Mouse (Mus musculus) urinary bladder, postnatal 25 days (tissue): Measurements from ENCODE around the gene Ift57.

Experiments used
- DNase-seq: peaks from one replicate; pipeline ENCODE4 v3.0.0; 2022; ENCODE audit warnings: low spot score

Ift57 gene

GRCm38 (mm10) chr16:49753318-49753717 is 54.3 kb downstream of the Ift57 start:
- DNase-seq: no peak

- no peak for DNase-seq
Measured at GRCm38 (mm10) chr16:49760517-49761203, 61.6 kb downstream of the Ift57 start.

- DNase-seq: no peak
Measured at GRCm38 (mm10) chr16:49761981-49762380, 62.9 kb downstream of the Ift57 start.

- no peak for DNase-seq
Measured at GRCm38 (mm10) chr16:49766326-49766725, 67.3 kb downstream of the Ift57 start.

- DNase-seq: no peak
Measured at GRCm38 (mm10) chr16:49768491-49769031, 69.5 kb downstream of the Ift57 start.

GRCm38 (mm10) chr16:49769831-49770261 is 70.8 kb downstream of the Ift57 start:
- DNase-seq: no peak

DNA sequence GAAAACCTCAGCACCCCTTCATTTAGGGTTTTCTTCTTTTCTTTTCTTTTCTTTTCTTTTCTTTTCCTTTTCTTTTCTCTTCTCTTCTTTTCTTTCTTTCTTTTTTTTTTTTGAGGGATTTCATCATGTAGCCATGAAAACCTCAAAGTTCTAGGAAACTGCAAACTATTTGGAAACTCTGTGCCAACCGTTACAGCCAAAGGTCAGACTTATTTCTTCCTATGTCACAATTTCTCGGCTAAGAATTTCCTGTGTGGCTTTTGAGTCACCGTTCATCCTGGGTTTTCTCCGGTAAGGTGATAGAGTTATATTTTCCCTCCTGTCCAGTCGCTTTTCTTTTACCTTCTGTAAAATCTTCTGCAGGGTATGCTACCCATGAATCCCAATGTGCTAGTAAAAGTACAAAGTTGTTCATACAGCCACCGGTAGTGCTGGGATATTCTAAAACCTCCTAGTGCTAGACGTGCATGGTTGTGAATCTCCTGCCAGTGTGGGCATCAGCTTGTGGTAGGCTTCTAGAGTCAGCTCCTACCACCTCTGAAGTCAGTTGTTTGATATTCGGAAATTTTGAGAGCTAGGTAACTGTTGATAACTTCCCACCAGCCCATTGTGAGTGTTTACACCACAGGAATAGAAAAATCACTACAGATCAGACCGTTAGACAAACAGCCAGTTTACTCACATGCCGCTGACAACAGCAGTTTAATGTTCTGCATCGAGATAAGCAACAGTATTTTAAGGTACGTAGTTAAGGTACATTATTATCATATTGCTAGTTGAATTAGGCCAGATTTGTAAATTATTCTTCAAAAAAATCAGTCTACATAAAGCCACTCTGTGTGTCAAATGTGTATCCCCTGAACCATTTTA is 71.5 kb downstream of the Ift57 start:
- DNase-seq: no peak

DNA sequence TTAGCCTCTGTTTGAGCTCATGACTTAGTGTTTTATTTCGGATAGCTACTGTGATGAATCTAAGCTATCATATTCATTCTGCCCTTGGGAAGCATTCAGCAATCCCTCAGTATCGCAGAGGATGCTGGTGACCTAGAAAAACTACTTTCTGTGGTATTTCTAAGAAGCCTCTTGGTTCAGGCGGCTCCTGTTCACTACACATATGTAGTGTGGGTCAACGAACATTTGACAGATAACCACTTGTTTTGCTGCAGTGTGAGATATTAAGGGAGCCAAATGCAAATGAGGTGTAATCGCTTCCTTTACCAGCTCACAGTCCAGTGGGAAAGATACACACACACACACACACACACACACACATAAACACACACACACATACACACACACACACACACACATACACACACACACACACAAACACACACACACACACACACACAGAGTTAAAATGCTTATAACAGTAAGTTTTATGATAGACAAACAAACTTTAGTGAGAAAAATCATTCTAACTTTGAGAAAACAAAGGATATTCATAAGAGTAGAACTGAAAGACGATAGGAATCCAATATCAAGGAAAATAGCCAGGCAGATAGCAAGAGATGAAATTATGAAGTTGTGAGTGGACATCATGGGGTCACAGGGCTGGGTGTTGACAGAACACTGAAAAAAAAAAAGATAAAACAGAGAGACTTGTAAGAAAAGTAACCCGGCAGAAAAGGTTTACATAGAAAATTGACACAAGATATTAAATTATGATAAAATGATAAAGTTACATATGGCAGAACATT is 72.8 kb downstream of the Ift57 start:
- DNase-seq: no peak

GRCm38 (mm10) chr16:49772576-49772975 is 73.5 kb downstream of the Ift57 start:
- no peak for DNase-seq

DNA sequence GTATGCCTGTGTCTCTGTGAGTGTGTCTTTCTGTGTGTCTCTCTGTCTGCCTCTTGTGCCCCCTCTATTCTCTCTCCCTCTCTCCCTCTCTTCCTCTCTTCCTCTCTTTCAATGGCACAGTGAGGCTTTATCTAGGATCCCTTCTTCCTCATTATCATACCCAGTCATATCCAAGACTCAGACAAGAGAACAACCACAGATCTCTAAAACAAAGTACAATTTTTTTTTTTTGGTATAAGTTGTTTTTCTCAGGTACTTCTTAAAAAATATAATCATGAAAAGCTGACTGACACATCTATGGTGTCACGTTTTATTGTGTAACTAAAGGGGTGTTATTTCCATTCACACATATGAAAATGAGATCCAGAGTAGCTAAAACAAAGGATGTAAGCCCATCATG is 74.0 kb downstream of the Ift57 start:
- DNase-seq: no peak

- no peak for DNase-seq
Measured at GRCm38 (mm10) chr16:49774059-49775001, 75.3 kb downstream of the Ift57 start.

- DNase-seq: no peak
Measured at GRCm38 (mm10) chr16:49775002-49775966, 76.3 kb downstream of the Ift57 start.

DNA sequence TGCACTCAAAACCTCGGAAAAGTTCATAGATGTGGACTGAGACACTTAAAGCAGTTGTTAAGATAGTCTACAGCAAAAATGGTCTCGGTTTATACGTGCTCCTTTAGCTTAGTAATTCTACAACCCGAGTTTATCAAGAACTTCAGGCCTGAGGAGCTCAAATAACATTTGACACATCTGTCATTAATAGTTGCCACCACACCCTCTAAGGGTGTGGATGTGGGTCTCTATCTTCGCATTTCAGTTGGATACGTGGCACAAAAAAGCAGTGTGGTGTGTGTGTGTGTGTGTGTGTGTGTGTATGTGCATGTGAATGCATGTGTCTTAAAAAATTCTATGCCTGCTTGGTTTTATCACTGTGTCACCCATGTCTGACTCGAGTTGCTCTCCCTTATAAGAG is 77.9 kb downstream of the Ift57 start:
- no peak for DNase-seq

DNA sequence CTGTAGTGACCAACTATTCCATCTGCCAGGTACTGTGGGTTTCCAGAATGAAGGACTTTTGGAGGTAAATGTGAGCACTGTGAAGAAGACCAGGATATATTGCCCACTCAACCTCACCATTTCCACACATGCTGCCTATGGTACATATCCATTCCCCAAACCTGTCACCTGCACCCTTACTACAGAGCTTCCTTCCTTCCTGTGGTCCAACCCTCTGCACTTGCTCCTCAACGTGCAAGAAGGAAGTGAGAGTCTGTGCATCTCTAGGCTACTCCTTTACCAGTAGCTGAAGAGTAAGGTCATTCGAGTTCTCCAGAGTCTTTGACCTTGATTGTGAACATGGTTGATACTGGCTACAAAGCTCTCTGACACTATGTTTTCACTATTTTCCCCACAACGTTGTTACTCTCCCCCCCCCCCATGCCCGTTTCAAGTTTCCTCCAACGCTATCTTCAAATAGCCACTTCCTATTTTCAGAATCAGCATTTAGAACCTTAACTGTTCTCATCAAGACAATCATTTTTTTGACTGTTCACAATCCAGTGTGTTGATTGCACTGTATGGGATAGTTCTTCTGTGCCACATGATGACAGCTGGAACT is 82.6 kb downstream of the Ift57 start:
- no peak for DNase-seq

DNA sequence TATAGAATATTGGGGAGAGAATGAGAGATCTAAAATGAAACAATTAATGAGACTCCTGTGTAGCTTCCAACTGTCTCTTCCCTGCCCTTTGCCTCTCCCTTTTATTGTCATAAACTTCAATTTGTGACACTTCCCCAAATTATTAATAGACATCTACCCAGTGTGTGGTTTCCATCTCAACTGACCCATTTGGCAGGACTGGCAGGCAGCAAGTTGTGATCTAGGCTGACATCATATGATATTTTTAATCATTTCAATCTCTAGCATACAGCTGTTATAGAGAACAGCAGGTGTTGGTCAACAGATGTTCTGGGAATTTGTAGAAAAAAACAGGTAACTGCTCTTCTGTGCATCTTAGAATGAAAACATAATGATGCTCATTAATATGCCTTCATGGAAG is 84.3 kb downstream of the Ift57 start:
- no peak for DNase-seq

- no peak for DNase-seq
Measured at GRCm38 (mm10) chr16:49786116-49786515, 87.1 kb downstream of the Ift57 start.

- DNase-seq: no peak
Measured at GRCm38 (mm10) chr16:49787714-49788113, 88.7 kb downstream of the Ift57 start.

- no peak for DNase-seq
Measured at GRCm38 (mm10) chr16:49790575-49791465, 91.8 kb downstream of the Ift57 start.
